Mouse (Mus musculus) heart, adult 2 months (tissue): ENCODE measurements around the gene Itga4. TPM values are rescaled to one million over a fixed set of nuclear protein-coding genes. Genes with fewer than 3 reads are reported as not detected.

ENCODE experiments used
- DNase-seq, 2 experiments: peaks; one replicate each; pipeline ENCODE4 v3.0.0; 2021
- H3K27ac ChIP-seq: fragments of 200-600 bp; 2 replicates; pipeline ENCODE4 v1.8.1; 2022
- H3K27me3 ChIP-seq: fragments of 200-500 bp; 2 replicates; pipeline ENCODE4 v1.6.1; 2012; ENCODE audit warnings: mild to moderate bottlenecking, low read length, inconsistent platforms, mixed read lengths; ENCODE audit not compliant: control insufficient read depth, insufficient read depth
- H3K36me3 ChIP-seq: fragments of 200-500 bp; 2 replicates; pipeline ENCODE4 v1.6.1; 2012; ENCODE audit warnings: low read length, inconsistent platforms; ENCODE audit not compliant: control insufficient read depth, insufficient read depth
- H3K4me1 ChIP-seq: fragments of 200-500 bp; 2 replicates; pipeline ENCODE4 v1.6.1; 2011; ENCODE audit warnings: low read length; ENCODE audit not compliant: control insufficient read depth, insufficient read depth
- H3K4me3 ChIP-seq: fragments of 200-600 bp; 2 replicates; pipeline ENCODE4 v1.8.1; 2022
- H3K79me2 ChIP-seq: fragments of 200-500 bp; replicated peaks from 2 replicates; pipeline ENCODE4 v1.6.1; 2012; ENCODE audit warnings: mild to moderate bottlenecking, inconsistent platforms, low read length, moderate library complexity, mixed read lengths; ENCODE audit not compliant: control insufficient read depth, insufficient read depth
- H3K9ac ChIP-seq: fragments of 200-500 bp; 2 replicates; pipeline ENCODE4 v1.6.1; 2012; ENCODE audit warnings: low read depth, mild to moderate bottlenecking, control low read depth, inconsistent platforms, low read length, mixed read lengths
- CTCF ChIP-seq: fragments of 200-600 bp; IDR thresholded peaks from 2 replicates; pipeline ENCODE4 v1.8.1; 2022; ENCODE audit warnings: antibody characterized with exemption, mild to moderate bottlenecking, moderate library complexity
- EP300 ChIP-seq: fragments of 200-500 bp; IDR thresholded peaks from 2 replicates; pipeline ENCODE4 v1.6.1; 2011; ENCODE audit warnings: low read depth, low read length, control low read depth; ENCODE audit not compliant: insufficient read depth
- POLR2A ChIP-seq: fragments of 200-500 bp; IDR thresholded peaks from 2 replicates; pipeline ENCODE4 v1.6.1; 2011; ENCODE audit warnings: mild to moderate bottlenecking, low read depth, low read length, control low read depth; ENCODE audit not compliant: insufficient read depth
- WGBS: fragments of 180-500 bp; shearing (Covaris S2); methylation state at CpG from one replicate; pipeline ENCODE4 v1.1.7; 2018; 5-methylcytosine and 5-hydroxymethylcytosine counted together
- intact Hi-C: fragments of 180-260 bp; cut with DNase I; formaldehyde crosslinking; loops from one replicate; pipeline ENCODE4 v1.15.1; 2025
- polyA plus RNA-seq: library from polyadenylated mRNA; depleted of rRNA; stranded (reverse); fragments of >200 nt; gene quantifications from 2 replicates; pipeline ENCODE4 v1.2.3, GENCODE M21; 2012
- total RNA-seq, 2 experiments: library from RNA; stranded (reverse); gene quantifications; 2 replicates each; pipeline ENCODE4 v1.2.3; 2021

Gene Itga4
- total and polyA plus RNA-seq, 3 experiments = 1.7 to 2.7 (median 1.8) TPM

DNA sequence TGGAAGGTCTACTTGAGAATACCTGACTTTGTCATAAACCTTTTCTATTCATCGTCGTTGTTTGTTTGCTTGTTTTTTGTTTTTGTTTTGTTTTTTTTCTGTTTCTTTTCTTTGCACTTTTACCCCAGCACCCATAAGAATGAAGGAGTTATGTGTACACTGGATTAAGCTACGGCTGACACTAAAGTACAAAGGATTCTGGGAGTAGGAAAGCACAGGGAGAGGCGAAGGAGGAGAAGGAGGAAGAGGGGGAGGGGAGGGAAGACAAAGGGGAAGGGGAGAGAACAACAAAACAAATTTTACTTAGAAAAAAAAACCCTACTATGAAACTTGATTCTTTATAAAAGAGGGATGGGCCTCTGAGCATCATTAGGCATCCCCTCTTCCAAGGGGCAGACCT, 2.2 kb downstream of the Itga4 start:
- intact Hi-C loops = no loop called here
- Histone ChIP-seq H3K27me3 (peaks cover 3% of the 10 kb centered on the region; the same call in 1 of the 2 replicates), H3K36me3 (no peaks in the 10 kb centered on the region), H3K27ac (no peak overlapping the region), H3K4me1 (no peaks in the 10 kb centered on the region), H3K79me2 (no peaks in the 10 kb centered on the region), H3K4me3 (no peak overlapping the region), H3K9ac (no peak overlapping the region)
- DNase-seq = no peak
- no peak for TF ChIP-seq CTCF
- no peak for TF ChIP-seq EP300
- no peak for TF ChIP-seq POLR2A
- WGBS = 78% methylated on average over 4 of the region's 4 CpGs

DNA sequence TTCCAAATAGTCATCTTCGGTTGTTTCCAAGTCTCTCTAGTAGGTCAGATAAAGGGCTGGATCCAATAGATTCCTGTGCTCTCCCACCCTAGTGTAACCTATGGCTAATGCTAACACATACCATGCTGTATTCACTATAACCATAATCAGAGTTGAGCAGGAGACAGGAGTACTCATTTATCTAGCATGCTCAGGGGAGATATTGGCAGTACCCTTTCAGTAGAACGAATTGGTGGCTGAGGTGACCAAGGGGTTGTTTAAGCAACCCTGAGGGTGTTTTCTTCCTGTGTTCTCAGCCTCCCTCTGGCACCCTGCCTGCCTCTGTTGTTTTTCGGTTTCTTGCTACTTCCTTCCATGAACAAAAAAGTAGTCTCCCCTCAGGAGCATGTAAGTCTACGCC, 4.1 kb downstream of the Itga4 start:
- H3K4me3 ChIP-seq = no peak overlapping the region
- H3K36me3 ChIP-seq = no peaks in the 10 kb centered on the region
- H3K9ac ChIP-seq = no peak overlapping the region
- peaks cover 3% of the 10 kb centered on the region; the same call in 1 of the 2 replicates for H3K27me3 ChIP-seq
- H3K79me2 ChIP-seq = no peaks in the 10 kb centered on the region
- H3K4me1 ChIP-seq = no peaks in the 10 kb centered on the region
- no peak overlapping the region for H3K27ac ChIP-seq
- intact Hi-C loops = no loop called here
- peak; percentile 20 to 40 for DNase-seq
- TF ChIP-seq POLR2A = no peak
- no peak for TF ChIP-seq EP300
- TF ChIP-seq CTCF = no peak
- 38% methylated on average over 4 of the region's 4 CpGs for WGBS

DNA sequence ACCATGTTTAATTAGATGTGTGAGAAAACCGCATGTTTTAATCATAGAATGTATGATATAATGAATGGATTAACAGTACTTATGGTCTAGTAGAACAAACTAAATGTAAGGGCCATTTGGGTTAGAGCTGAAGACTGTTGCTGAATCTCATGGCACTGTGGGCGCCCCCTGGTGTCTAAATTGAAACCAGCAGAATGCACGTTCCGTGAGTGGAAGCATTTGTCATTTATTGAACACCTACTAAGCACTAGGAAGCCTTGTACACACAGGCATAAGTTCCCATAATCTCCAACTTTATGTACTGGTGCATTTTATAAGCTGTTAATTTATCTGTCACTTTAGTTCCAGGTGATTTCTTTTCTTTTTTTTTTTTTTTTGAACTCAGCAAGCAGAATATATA, 10.4 kb downstream of the Itga4 start:
- Histone ChIP-seq H3K4me1 (no peaks in the 10 kb centered on the region), H3K27me3 (no peaks in the 10 kb centered on the region), H3K79me2 (no peaks in the 10 kb centered on the region), H3K36me3 (no peaks in the 10 kb centered on the region), H3K4me3 (no peak overlapping the region), H3K27ac (no peak overlapping the region), H3K9ac (no peak overlapping the region)
- no peak for TF ChIP-seq EP300
- no peak for TF ChIP-seq POLR2A
- TF ChIP-seq CTCF = peak; percentile 86
- peak; percentile 52 to 65 for DNase-seq
- WGBS = 41% methylated on average over 4 of the region's 4 CpGs
- intact Hi-C loops = loop anchor here (1.0 to 5.0 kb wide), 2 partner anchors 306 to 1218 kb away; no protein-coding TSS in a partner anchor

DNA sequence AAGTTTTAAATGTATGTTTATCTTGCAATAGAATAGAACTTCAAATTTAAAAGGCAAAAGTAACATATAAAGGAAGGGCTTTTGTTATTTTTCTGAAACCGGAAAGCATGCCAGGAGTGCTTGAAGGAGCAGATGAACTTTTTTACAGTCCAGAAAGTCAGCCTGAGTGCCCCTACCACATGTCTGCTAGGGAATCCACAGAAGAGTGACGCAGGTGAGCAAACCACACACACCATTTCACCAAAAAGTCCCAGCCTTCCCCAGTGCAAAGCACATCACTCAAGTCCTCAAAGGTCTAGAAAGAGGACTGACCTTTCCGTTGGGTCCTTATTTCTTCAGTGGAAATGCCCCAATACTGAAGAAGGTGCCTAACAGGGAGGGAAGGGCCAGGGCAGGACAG, 11.3 kb downstream of the Itga4 start:
- no peak for DNase-seq
- no peak overlapping the region for H3K27ac ChIP-seq
- H3K36me3 ChIP-seq = no peaks in the 10 kb centered on the region
- TF ChIP-seq POLR2A = no peak
- no peak for TF ChIP-seq EP300
- TF ChIP-seq CTCF = no peak
- H3K4me3 ChIP-seq = no peak overlapping the region
- 89% methylated on average over 3 of the region's 3 CpGs for whole genome bisulfite sequencing
- no peaks in the 10 kb centered on the region for H3K27me3 ChIP-seq
- intact Hi-C loops = loop anchor here (5.0 kb wide), 1 partner anchor 1219 kb away; no protein-coding TSS in a partner anchor
- no peak overlapping the region for H3K9ac ChIP-seq
- no peaks in the 10 kb centered on the region for H3K4me1 ChIP-seq
- H3K79me2 ChIP-seq = no peaks in the 10 kb centered on the region

DNA sequence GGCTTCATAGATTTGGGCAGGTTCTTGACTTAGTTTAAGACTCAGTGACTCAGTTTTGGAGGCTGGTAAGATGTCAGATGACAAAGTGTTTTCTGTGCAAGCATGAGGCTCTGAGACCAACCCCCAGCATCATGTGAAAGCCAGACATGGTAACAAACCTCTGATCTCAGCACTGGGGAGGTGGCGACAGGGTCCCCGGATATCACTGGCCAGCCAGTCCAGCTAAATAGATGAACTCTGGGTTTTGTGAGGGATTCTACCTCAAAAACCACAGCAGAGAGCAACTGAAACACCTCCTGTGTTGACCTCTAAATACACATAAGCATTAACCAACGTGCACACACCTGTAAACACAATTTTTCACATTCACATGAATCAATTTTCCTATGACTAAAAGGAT, 12.0 kb downstream of the Itga4 start:
- H3K4me3 ChIP-seq = no peak overlapping the region
- H3K27ac ChIP-seq = no peak overlapping the region
- H3K79me2 ChIP-seq = no peaks in the 10 kb centered on the region
- H3K9ac ChIP-seq = no peak overlapping the region
- no peak for TF ChIP-seq EP300
- no peaks in the 10 kb centered on the region for H3K27me3 ChIP-seq
- H3K4me1 ChIP-seq = no peaks in the 10 kb centered on the region
- intact Hi-C loops = loop anchor here (5.0 kb wide), 1 partner anchor 1220 kb away; no protein-coding TSS in a partner anchor
- DNase-seq = no peak
- WGBS = 84% methylated on average over 3 of the region's 3 CpGs
- H3K36me3 ChIP-seq = no peaks in the 10 kb centered on the region

DNA sequence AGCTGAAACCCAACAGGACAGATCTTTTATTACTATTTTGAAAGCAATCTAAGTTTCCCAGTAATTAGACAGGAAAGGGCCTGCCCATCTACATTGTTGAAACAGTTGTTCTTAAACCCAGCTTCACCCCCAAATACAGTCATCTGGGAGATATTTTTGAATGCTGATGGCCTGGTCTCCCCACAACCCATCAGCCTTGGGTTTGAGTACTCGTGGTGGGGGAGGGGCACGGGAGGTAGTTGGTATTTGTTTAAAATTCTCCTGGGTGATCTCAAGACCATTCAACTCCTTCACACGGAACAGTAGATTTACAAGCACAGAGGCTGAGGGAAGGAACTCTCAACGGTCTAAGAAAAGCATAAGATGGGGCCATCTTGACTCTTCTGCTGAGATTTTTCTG, 13.6 kb downstream of the Itga4 start:
- TF ChIP-seq CTCF (no peak), POLR2A (no peak), EP300 (no peak)
- WGBS = 78% methylated on average over 4 of the region's 4 CpGs
- H3K27ac ChIP-seq = no peak overlapping the region

More for the DNA sequence above, 13.6 kb downstream of the Itga4 start:
- no peak for DNase-seq
- intact Hi-C loops = loop anchor here (5.0 kb wide), 1 partner anchor 1222 kb away; no protein-coding TSS in a partner anchor
- Histone ChIP-seq H3K4me3 (no peak overlapping the region), H3K79me2 (no peaks in the 10 kb centered on the region), H3K4me1 (no peaks in the 10 kb centered on the region), H3K36me3 (no peaks in the 10 kb centered on the region), H3K27me3 (no peaks in the 10 kb centered on the region), H3K9ac (no peak overlapping the region)
